Mouse (Mus musculus): ENCODE results near the gene Mlf2. TPM values are rescaled to one million over a fixed set of nuclear protein-coding genes. Genes with fewer than 3 reads are reported as not detected.
A peak's percentile ranks its signal among the peaks of the same experiment; 100 is the strongest.

Mlf2 gene
- total and polyA plus RNA-seq, 3 experiments, result 116 to 203 (median 124) TPM

DNA sequence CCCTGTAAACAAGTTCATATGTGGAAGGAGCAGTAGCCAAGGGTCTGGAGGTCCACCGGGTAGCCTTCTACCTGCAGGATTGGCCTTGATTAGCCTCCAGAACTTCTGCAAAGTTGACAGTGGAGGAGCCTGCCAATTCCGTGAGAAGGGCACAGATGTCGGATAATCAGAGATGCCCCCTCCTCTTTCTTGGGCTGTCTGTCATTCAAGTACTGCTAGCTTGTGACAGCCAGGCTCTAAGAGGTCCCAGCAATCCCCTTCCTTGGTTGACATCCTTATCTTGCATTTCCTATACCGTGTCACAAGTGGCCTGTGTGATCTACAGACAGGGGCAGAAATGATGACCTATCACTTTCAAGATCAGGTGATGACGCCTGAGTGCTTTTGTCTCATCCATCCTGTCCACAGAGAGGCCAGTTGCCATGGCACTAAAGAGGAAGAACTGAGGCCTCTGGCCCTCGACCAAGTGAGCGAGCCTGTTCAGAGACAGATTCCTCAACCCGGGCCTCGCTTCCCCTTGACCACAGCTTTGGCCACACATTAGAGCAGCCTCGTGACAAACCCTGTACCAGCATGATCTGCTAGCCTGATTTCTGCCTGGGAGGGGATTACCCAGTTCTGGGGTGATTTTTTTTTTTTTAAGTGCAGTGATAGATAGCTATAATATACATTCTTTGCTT lies 30.2 kb upstream of the Mlf2 start:
- in situ Hi-C loops (cut with MboI; ENCODE audit: low pct_ligation_motif_present, low pct_unique_long_range_greater_than_20kb, low sequenced_read_pairs) (loop anchor here (5.0 kb wide), 1 partner anchor 34 kb away; no protein-coding TSS in a partner anchor), dilution Hi-C loops (cut with MboI; ENCODE audit: extremely low pct_ligation_motif_present, extremely low pct_unique_long_range_greater_than_20kb, low sequenced_read_pairs) (no loop called here)
- Histone ChIP-seq H3K4me2 (ENCODE audit: insufficient read depth, low read depth, poor library complexity, severe bottlenecking) (peak overlapping the region; percentile 13), H3K9me3 (replicated peaks; ENCODE audit: low read length) (no peaks in the 10 kb centered on the region), H3K4me3 (replicated peaks in 1 of 3; ENCODE audit: low read depth in 2 of 3, low read length in 2 of 3, poor library complexity in 1 of 3) (no peak overlapping the region), H3K27me3 (replicated peaks) (no peaks in the 10 kb centered on the region), H3K27ac (ENCODE audit: insufficient read depth, low read depth) (peak overlapping the region; percentile 81), H3K9ac (ENCODE audit: insufficient read depth, low read depth) (0 out of 2 replicates have a peak overlapping the region, but pooled peaks have one; percentile 3), H3K4me1 (ENCODE audit: control insufficient read depth in 1 of 2, insufficient read depth in 2 of 2) (peaks cover 23 to 72% of the 10 kb centered on the region in 2 experiments), H3K79me2 (replicated peaks; ENCODE audit: control insufficient read depth, extremely low read depth, insufficient read depth, poor library complexity, severe bottlenecking) (no peaks in the 10 kb centered on the region), H3K36me3 (replicated peaks in 1 of 2; ENCODE audit: control insufficient read depth in 1 of 2, insufficient read depth in 1 of 2, low read length in 1 of 2) (no peaks in the 10 kb centered on the region)
- TF ChIP-seq MAFK (IDR thresholded peaks at IDR 0.05; ENCODE audit: insufficient replicate concordance, low read length) (0 out of 2 replicates have a peak, but pooled peaks have one; percentile 43), ELF1 (IDR thresholded peaks at IDR 0.05; ENCODE audit: low read depth, low read length) (peak; percentile 50), ZKSCAN1 (IDR thresholded peaks at IDR 0.05; ENCODE audit: borderline replicate concordance, low read depth, low read length) (no peak), MAZ (IDR thresholded peaks at IDR 0.05; ENCODE audit: low read depth, low read length) (no peak; the same call in 1 of the 2 replicates), EP300 (IDR thresholded peaks at IDR 0.05; ENCODE audit: low read length) (peak; percentile 23), JUN (IDR thresholded peaks at IDR 0.05; ENCODE audit: insufficient read depth, low read depth, low read length) (no peak), CTCF (conservative IDR thresholded peaks at IDR 0.05 in 1 of 2, IDR thresholded peaks at IDR 0.05 in 1 of 2; ENCODE audit: low read depth in 2 of 2, low read length in 2 of 2) (no peak), RCOR1 (conservative IDR thresholded peaks at IDR 0.05; ENCODE audit: low read depth, low read length) (no peak), JUND (conservative IDR thresholded peaks at IDR 0.05; ENCODE audit: low read depth, low read length) (0 out of 2 replicates have a peak, but pooled peaks have one; percentile 8), HCFC1 (IDR thresholded peaks at IDR 0.05; ENCODE audit: low read depth, low read length) (no peak), TBP (conservative IDR thresholded peaks at IDR 0.05; ENCODE audit: low read depth, low read length) (no peak), RAD21 (IDR thresholded peaks at IDR 0.05; ENCODE audit: low read depth, low read length) (no peak), MXI1 (IDR thresholded peaks at IDR 0.05; ENCODE audit: low read depth, low read length) (peak; percentile 71; the same call in 1 of the 2 replicates), CHD2 (IDR thresholded peaks at IDR 0.05; ENCODE audit: low read length) (no peak), POLR2AphosphoS2 (IDR thresholded peaks at IDR 0.05; ENCODE audit: low read depth, low read length) (no peak), IRF4 (IDR thresholded peaks at IDR 0.05; ENCODE audit: low read depth, low read length) (peak; percentile 66), KAT2A (IDR thresholded peaks at IDR 0.05; ENCODE audit: insufficient replicate concordance, low read length) (no peak), POLR2A (IDR thresholded peaks at IDR 0.05; ENCODE audit: low read depth, low read length) (no peak; the same call in 1 of the 2 replicates), USF2 (conservative IDR thresholded peaks at IDR 0.05; ENCODE audit: low read depth, low read length) (no peak), ZNF384 (IDR thresholded peaks at IDR 0.05; ENCODE audit: low read depth, low read length) (peak; percentile 94), MYC (IDR thresholded peaks at IDR 0.05; ENCODE audit: low read depth, low read length) (peak; percentile 83), UBTF (IDR thresholded peaks at IDR 0.05; ENCODE audit: low read depth, low read length) (no peak), BHLHE40 (IDR thresholded peaks at IDR 0.05; ENCODE audit: low read depth, low read length) (peak; percentile 94), MAX (IDR thresholded peaks at IDR 0.05; ENCODE audit: low read length) (peak; percentile 83), MEF2A (IDR thresholded peaks at IDR 0.05; ENCODE audit: borderline replicate concordance, low read depth, low read length) (peak; percentile 14; the same call in 1 of the 2 replicates), TCF12 (IDR thresholded peaks at IDR 0.05; ENCODE audit: low read depth, low read length) (peak; percentile 62), SMC3 (IDR thresholded peaks at IDR 0.05; ENCODE audit: low read depth, low read length) (no peak), NRF1 (IDR thresholded peaks at IDR 0.05; ENCODE audit: low read depth, low read length) (0 out of 2 replicates have a peak, but pooled peaks have one; percentile 6), PAX5 (IDR thresholded peaks at IDR 0.05; ENCODE audit: low read length) (no peak), ETS1 (conservative IDR thresholded peaks at IDR 0.05; ENCODE audit: low read depth, low read length) (peak; percentile 74), E2F4 (IDR thresholded peaks at IDR 0.05; ENCODE audit: insufficient replicate concordance, low read depth, low read length) (no peak), NELFE (IDR thresholded peaks at IDR 0.05; ENCODE audit: low read depth, low read length) (no peak), USF1 (IDR thresholded peaks at IDR 0.05; ENCODE audit: low read depth, low read length) (peak; percentile 3; the same call in 1 of the 2 replicates), SIN3A (IDR thresholded peaks at IDR 0.05; ENCODE audit: low read length) (no peak), CHD1 (IDR thresholded peaks at IDR 0.05; ENCODE audit: low read depth, low read length) (no peak), GABPA (IDR thresholded peaks at IDR 0.05; ENCODE audit: insufficient replicate concordance, low read depth, low read length) (no peak), ZC3H11A (IDR thresholded peaks at IDR 0.05; ENCODE audit: low read depth, low read length) (no peak), ZMIZ1 (IDR thresholded peaks at IDR 0.05; ENCODE audit: low read depth, low read length) (no peak)
- DNase-seq (ENCODE audit: extremely low read depth), result peak; percentile 79

Data from CH12.LX (cell line).